Mouse (Mus musculus) forebrain, embryonic 16.5 days (tissue): ENCODE results near the gene Nup50. TPM values are rescaled to one million over a fixed set of nuclear protein-coding genes. Genes with fewer than 3 reads are reported as not detected.

Experiments used
- ATAC-seq: fragments of 200-750 bp; cut with Nextera tagmentation; 2 replicates; pipeline ENCODE4 v1.8.0; 2017; ENCODE audit warnings: mild to moderate bottlenecking, moderate library complexity
- H3K27ac ChIP-seq: fragments of 300-500 bp; sonication (generic); 2 replicates; pipeline ENCODE4 v1.5.1; 2014; ENCODE audit warnings: low read length, control low read depth
- H3K27me3 ChIP-seq: fragments of 300-500 bp; sonication (generic); replicated peaks from 2 replicates; pipeline ENCODE4 v1.6.1; 2014; ENCODE audit warnings: low read length; ENCODE audit not compliant: control insufficient read depth, insufficient read depth
- H3K36me3 ChIP-seq: fragments of 300-500 bp; sonication (generic); 2 replicates; pipeline ENCODE4 v1.6.1; 2014; ENCODE audit not compliant: control insufficient read depth, insufficient read depth
- H3K4me1 ChIP-seq: fragments of 300-500 bp; sonication (generic); replicated peaks from 2 replicates; pipeline ENCODE4 v1.6.1; 2014; ENCODE audit warnings: low read length; ENCODE audit not compliant: control insufficient read depth, insufficient read depth
- H3K4me2 ChIP-seq: fragments of 300-500 bp; sonication (generic); 2 replicates; pipeline ENCODE4 v1.6.1; 2014; ENCODE audit warnings: mild to moderate bottlenecking, low read length, control low read depth
- H3K4me3 ChIP-seq: fragments of 300-500 bp; sonication (generic); replicated peaks from 2 replicates; pipeline ENCODE4 v1.5.1; 2014; ENCODE audit warnings: mild to moderate bottlenecking, low read length, control low read depth
- H3K9ac ChIP-seq: fragments of 300-500 bp; sonication (generic); replicated peaks from 2 replicates; pipeline ENCODE4 v1.6.1; 2014; ENCODE audit warnings: low read depth, low read length, control low read depth
- H3K9me3 ChIP-seq: fragments of 300-500 bp; sonication (generic); 2 replicates; pipeline ENCODE4 v1.6.1; 2016; ENCODE audit warnings: low read length; ENCODE audit not compliant: control insufficient read depth
- WGBS: fragments of 180-500 bp; shearing (Covaris S2); extraction: QIAGEN DNeasy Blood & Tissue Kit; methylation state at CpG from one replicate; pipeline ENCODE4 v1.1.7; 2014; 5-methylcytosine and 5-hydroxymethylcytosine counted together
- polyA plus RNA-seq: library from polyadenylated mRNA; unstranded; fragments of >200 nt; fragmentation: Nextera tagmentation; extraction: Ambion mirVana; gene quantifications from 2 replicates; pipeline ENCODE4 v1.2.1, GENCODE M21; 2015

Nup50 gene
- polyA plus RNA-seq, 1 experiment from 2014 or later: 30.1 TPM

DNA sequence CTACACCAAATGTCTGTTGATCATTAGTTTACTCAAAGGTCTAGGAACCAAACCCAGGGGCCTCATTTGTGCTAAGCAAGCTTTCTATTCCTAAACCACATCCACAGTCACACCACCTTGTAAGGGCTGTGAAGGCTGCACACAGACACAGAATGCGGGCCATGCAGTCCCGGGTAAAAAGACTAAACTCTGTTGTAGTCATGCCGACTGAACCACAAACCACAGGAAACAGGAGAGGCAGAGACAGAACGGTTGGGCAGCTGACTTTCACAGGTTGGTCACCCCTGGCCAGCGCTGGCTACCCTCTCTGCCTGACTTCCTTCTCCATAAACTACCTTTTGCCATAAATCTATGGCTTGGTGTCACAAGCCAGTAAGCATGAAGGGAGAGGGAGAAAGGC, 41.6 kb downstream of the Nup50 start:
- H3K4me3 ChIP-seq: no peak overlapping the region
- H3K27me3 ChIP-seq: no peaks in the 10 kb centered on the region
- no peak overlapping the region for H3K9ac ChIP-seq
- no peak overlapping the region for H3K27ac ChIP-seq
- H3K36me3 ChIP-seq: peaks cover 2% of the 10 kb centered on the region; the same call in 1 of the 2 replicates
- 79% methylated on average over 5 of the region's 5 CpGs for WGBS
- H3K4me2 ChIP-seq: no peak overlapping the region
- H3K4me1 ChIP-seq: peaks cover 29% of the 10 kb centered on the region
- ATAC-seq: no peak
- no peaks in the 10 kb centered on the region for H3K9me3 ChIP-seq

DNA sequence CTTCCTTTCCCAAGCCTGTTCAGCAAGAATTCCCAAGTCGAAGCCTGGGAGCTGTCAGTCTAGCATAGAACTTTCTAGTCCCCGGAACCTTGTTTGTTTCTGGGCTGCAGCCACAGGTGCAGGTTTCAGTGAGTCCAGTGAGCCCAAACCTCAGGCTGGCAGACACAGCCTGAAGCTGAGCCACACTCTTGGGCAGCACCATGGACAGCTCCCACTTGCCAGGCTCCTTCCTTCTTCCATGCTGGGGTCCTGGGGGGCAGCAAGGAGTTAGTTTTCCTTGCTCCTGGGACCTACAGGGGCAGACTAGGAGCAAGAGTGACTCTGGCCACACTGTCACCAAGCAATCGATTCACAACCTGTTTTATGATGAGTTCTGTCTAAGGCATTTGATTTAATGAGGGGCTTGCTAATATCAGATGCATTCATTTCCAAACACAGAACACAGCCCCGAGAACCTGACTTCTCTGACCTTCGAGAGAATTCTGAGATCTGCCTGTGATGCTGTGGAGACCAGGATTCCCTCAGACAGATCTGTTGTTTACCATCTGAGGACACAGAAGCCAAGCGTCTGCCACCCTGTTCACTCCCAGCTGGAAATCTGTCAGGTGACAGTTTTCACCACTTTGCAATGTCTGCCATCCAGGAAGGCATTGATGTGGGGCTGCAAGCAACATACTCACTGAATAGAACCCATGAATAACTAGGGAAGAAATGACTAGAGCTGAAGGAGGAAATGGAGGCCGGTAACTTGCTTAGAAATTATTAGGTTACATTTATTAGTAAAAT, 42.6 kb downstream of the Nup50 start:
- Histone ChIP-seq H3K4me3 (no peak overlapping the region), H3K4me2 (no peak overlapping the region), H3K36me3 (peaks cover 2% of the 10 kb centered on the region; the same call in 1 of the 2 replicates), H3K9me3 (no peaks in the 10 kb centered on the region), H3K27ac (no peak overlapping the region), H3K9ac (no peak overlapping the region), H3K27me3 (no peaks in the 10 kb centered on the region), H3K4me1 (peaks cover 22% of the 10 kb centered on the region)
- ATAC-seq: peak; percentile 40; the same call in 1 of the 2 replicates
- WGBS: 52% methylated on average over 7 of the region's 7 CpGs

DNA sequence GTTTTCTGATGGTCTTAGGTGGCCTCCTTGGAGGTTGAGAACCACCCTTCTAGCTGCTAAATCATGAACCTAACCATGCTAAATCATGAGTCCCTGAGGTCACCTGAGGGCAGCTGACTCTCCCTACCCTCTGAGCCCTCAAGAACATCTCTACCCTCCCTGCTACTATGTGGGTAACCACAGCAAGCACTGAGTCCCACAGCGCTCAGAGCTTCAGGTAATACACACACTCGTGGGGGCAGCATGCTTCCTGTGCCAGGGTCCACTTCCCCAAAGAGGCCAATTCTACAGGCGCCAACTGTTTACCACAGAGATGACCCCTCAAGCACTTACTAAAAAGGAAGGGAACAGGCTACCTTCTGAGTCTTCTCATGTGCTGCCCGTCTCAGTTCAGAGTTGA, 45.3 kb downstream of the Nup50 start:
- 88% methylated on average over 4 of the region's 4 CpGs for WGBS
- ATAC-seq: no peak
- Histone ChIP-seq H3K9ac (no peak overlapping the region), H3K4me2 (no peak overlapping the region), H3K4me1 (peaks cover 26% of the 10 kb centered on the region), H3K27me3 (no peaks in the 10 kb centered on the region), H3K9me3 (no peaks in the 10 kb centered on the region), H3K27ac (no peak overlapping the region), H3K36me3 (peaks cover 2% of the 10 kb centered on the region; the same call in 1 of the 2 replicates), H3K4me3 (no peak overlapping the region)

DNA sequence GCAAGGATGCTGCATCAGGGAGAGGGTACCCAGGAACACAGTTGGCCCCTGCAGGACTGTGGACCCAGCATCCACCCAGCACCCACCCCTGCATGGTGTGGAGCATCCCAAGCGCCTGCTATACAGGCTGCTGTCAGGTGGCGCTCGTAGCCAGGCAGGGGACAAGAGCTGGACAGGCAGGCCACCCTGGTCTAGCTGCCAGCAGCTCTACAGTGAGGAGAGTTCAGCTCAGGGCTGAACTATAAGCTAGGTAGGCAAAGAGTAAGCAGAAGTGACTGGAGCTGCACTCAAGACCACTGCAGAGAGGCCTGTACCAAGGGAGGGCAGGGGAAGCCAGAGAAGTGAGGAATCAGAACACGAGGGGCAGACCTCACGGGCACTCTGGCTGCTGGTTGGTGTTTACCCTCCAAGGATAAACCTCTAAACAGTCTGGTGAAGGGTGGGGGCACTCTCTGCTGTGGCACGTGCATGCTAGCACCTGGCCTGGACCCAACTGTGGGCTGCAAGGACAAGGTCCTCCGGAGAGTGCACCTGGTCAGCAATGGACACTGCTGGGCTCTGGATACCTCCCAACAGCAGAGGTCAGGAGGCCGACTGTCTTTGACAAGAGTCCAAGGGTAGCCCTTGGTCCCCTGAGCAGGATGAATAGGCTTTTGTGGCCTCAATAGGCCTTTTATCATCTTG, 49.8 kb downstream of the Nup50 start:
- Histone ChIP-seq H3K27me3 (no peaks in the 10 kb centered on the region), H3K4me2 (no peak overlapping the region), H3K9ac (no peak overlapping the region), H3K27ac (no peak overlapping the region), H3K4me3 (no peak overlapping the region), H3K36me3 (peaks cover 2% of the 10 kb centered on the region; the same call in 1 of the 2 replicates), H3K9me3 (no peaks in the 10 kb centered on the region), H3K4me1 (peaks cover 26% of the 10 kb centered on the region)
- 0 out of 2 replicates have a peak, but pooled peaks have one; percentile 41 for ATAC-seq
- 35% methylated on average over 8 of the region's 8 CpGs for WGBS

DNA sequence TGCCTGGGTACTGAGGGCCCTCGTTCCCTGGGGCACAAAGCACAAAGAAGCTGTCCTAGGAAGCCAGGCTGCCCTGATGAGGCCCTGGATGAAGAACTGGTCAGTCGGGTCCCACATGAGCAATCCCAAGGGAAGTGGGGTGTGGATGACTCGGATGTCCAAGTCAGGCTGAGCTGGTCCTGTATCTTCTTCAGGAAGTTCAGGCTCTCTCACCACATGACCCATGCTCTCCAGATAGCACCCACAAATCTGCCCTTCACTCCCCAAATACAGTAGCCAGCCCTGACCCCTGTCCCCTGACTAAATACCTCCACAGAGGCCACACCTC, 50.3 kb downstream of the Nup50 start:
- no peak for ATAC-seq
- H3K9me3 ChIP-seq: no peaks in the 10 kb centered on the region
- peaks cover 26% of the 10 kb centered on the region for H3K4me1 ChIP-seq
- peaks cover 2% of the 10 kb centered on the region; the same call in 1 of the 2 replicates for H3K36me3 ChIP-seq
- no peak overlapping the region for H3K4me3 ChIP-seq
- H3K9ac ChIP-seq: no peak overlapping the region
- no peaks in the 10 kb centered on the region for H3K27me3 ChIP-seq
- H3K27ac ChIP-seq: no peak overlapping the region
- H3K4me2 ChIP-seq: no peak overlapping the region
- 10% methylated on average over 3 of the region's 3 CpGs for WGBS

DNA sequence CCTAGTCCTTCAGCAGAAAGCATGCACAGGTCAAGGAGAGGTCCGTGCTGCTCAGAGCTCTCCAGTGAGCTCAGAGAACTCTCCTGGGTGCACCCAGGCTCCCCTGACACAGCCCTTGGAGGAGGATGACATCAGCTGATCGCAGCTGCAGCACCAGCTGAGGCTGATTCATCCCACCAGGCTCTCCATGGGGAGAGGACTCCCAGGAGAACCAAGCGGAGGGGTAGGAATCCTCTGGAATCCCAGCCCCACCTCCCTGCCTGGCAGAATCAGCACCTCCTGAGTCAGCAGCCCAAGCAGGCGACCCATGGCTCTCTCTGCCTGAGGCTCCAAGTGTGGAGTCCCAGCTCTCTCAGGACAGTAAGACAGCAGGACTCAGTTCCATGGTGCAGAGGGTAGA, 52.5 kb downstream of the Nup50 start:
- Histone ChIP-seq H3K4me1 (peaks cover 26% of the 10 kb centered on the region), H3K27ac (no peak overlapping the region), H3K9ac (no peak overlapping the region), H3K27me3 (no peaks in the 10 kb centered on the region), H3K36me3 (no peaks in the 10 kb centered on the region), H3K4me3 (no peak overlapping the region), H3K9me3 (no peaks in the 10 kb centered on the region), H3K4me2 (no peak overlapping the region)
- peak; percentile 32; the same call in 1 of the 2 replicates for ATAC-seq
- WGBS: 39% methylated on average over 4 of the region's 4 CpGs

DNA sequence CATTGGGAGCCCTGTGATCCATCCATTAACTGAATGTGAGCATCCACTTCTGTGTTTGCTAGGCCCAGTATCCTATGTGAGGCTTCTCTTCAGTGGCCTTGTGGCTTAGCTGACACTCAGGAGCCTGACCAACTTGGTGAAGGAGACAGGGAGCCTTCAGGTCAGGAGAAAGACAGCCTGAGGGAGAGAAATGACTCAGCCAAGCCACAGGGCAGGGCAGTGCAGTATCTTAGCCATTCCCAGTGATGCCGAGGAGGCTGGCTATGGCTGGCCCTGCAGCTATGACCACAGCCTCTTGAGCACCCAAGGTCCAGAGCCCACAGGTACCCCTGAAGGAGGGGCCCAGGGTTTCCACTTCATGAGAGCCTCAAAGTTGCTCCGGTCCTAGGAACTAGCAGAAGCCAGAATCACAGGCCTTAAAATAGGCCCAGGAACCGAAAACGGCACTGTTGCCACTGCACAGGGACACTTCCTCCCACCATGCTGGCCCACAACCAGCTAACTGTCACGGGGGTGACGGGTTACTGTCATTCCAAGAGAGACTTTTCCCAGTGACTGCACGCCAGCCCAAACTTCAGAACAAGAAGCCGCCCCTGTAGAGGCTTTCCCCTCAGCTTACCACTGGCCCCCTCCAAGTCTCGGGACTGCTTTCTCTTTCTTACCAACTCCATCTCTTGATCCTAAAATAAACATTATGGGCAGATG, 58.5 kb downstream of the Nup50 start:
- WGBS: 87% methylated on average over 9 of the region's 9 CpGs
- H3K27me3 ChIP-seq: no peaks in the 10 kb centered on the region
- peaks cover 31% of the 10 kb centered on the region for H3K4me1 ChIP-seq
- no peak overlapping the region for H3K4me3 ChIP-seq
- no peak overlapping the region for H3K4me2 ChIP-seq
- H3K9me3 ChIP-seq: no peaks in the 10 kb centered on the region
- ATAC-seq: no peak
- H3K27ac ChIP-seq: no peak overlapping the region
- H3K9ac ChIP-seq: no peak overlapping the region
- no peaks in the 10 kb centered on the region for H3K36me3 ChIP-seq

DNA sequence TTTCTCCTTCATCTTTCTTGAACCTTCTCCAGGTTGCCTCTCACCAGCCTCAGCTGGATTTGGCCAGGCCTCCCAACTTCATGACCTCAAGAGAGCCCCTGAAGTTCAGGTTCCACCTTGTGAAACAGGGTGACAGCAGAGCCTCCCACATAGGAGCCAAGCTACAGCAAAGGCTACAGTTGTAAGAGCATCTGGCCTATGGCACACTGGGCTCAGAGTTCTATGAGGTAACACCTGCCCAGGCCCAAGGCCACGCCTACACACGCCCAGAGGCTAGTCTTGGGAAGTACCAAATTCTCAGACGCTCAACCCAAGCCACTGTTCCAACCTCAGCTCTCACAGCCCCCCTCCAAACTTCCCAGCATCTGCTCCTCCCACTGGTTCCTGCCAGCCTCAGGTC, 59.7 kb downstream of the Nup50 start:
- Histone ChIP-seq H3K4me3 (no peak overlapping the region), H3K27me3 (no peaks in the 10 kb centered on the region), H3K9me3 (no peaks in the 10 kb centered on the region), H3K27ac (no peak overlapping the region), H3K4me2 (no peak overlapping the region), H3K36me3 (no peaks in the 10 kb centered on the region), H3K4me1 (peaks cover 33% of the 10 kb centered on the region), H3K9ac (no peak overlapping the region)
- 83% methylated on average over 3 of the region's 3 CpGs for WGBS
- no peak for ATAC-seq

DNA sequence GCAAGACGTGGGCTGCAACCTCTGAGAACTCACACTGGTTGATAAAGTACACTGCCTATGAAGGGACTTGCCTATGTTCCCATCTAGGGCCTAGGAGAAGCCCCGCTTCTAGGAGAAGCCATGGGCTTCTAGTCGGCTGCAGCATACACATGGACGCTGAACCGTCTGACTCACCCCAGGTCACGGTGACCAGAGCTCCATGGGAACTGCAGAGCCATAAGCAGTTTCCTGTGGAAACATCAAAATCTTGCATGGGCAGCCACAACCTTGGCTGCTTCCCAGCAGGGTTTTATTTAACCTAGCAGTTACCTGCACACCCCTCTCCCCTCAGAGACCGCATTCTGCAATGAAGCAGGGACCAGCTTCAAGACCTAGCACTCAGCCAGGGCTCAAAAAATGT, 60.5 kb downstream of the Nup50 start:
- Histone ChIP-seq H3K36me3 (no peaks in the 10 kb centered on the region), H3K27me3 (no peaks in the 10 kb centered on the region), H3K9me3 (no peaks in the 10 kb centered on the region), H3K4me1 (peaks cover 38% of the 10 kb centered on the region), H3K4me2 (no peak overlapping the region), H3K9ac (no peak overlapping the region), H3K4me3 (no peak overlapping the region), H3K27ac (no peak overlapping the region)
- WGBS: 88% methylated on average over 7 of the region's 7 CpGs
- no peak for ATAC-seq
